Mouse (Mus musculus) liver (tissue): ENCODE measurements around the gene Tmem80.

Experiments used
- DNase-seq: peaks from one replicate; pipeline ENCODE4 v3.0.0-alpha.2; 2020; ENCODE audit warnings: mixed read lengths

Tmem80 gene

GRCm38 (mm10) chr7:141327469-141328372 lies at the start of gene Tmem80, which contains the start of gene Deaf1:
Gene Tmem80, plus strand, starts transcription at chr7:141327739.
Gene Deaf1, minus strand, starts transcription at chr7:141327690.
- DNase-seq, result peak; percentile 97

DNA sequence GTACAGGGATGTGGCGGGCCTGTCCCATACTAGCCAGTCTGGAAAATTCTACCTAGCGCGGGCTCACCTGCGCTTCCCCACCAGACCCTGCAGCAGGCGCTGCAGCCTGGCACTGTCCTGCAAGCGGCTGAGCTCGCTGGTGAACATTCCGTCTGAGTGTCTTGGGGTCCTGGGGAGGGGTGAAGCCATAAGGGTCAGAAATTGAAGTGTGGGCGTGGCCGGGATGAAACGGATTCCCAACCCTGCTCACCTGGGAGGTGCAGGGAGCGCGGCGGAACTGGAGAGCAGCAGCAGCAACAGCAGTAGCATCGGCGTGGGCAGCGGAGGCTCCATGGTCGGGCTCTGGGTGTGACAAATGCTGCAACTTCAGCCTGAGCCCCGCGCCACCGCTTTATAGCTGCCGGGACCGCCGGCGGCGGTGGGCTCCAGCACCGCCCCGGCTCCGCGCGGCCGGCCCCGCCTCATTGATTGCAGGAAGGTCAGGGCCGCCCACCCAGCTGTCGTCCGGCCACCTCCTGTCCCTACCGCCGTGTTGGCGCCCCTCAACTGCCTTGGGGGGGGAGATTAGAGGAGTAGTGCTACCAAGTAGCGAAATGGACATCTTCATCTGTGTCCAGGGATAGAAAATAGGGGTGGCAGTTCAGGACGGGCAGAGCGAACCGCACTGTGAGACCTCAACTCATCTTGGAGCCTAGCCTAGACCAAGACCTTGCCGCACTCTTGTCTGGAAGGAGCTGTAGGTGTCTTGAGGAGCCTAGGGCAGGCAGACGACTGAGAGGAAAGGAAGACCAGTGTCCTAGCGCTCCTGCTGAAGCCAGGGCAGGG lies 48.6 kb upstream of the Tmem80 start, which contains the start of gene Sct:
Sct (minus strand) TSS at position 368 of the 825 bp plus-strand sequence.
- no peak for DNase-seq

GRCm38 (mm10) chr7:141281442-141281841 lies 46.1 kb upstream of the Tmem80 start:
- DNase-seq, result no peak

DNA sequence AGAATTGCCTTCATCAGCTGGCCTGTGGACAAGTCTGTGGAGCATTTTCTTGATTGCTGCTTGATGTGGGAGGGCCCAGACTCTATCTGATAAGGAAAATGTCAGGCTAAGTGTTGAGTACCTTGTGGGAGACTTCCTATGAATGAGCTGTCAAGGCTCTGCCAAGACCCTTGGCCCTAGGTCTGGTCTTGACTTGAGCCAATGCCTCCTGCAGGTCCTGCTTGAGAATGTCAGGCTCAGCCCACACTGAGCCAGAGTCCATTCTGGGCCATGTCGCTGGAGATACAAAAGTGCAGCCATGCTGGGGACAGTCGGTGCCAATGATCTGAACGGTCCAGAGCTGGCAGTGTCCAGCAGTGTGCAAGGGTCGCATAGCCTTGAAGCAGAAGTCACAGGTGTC lies 44.8 kb upstream of the Tmem80 start:
- no peak for DNase-seq

GRCm38 (mm10) chr7:141288042-141288441 lies 39.5 kb upstream of the Tmem80 start:
- DNase-seq, result no peak

GRCm38 (mm10) chr7:141291921-141292582 lies 35.5 kb upstream of the Tmem80 start, which contains the start of gene Drd4:
Gene Drd4, plus strand, starts transcription at chr7:141292006.
- peak; percentile 35 for DNase-seq

- no peak for DNase-seq
These were observed 34.8 kb upstream of the Tmem80 start for GRCm38 (mm10) chr7:141292583-141293388.

DNA sequence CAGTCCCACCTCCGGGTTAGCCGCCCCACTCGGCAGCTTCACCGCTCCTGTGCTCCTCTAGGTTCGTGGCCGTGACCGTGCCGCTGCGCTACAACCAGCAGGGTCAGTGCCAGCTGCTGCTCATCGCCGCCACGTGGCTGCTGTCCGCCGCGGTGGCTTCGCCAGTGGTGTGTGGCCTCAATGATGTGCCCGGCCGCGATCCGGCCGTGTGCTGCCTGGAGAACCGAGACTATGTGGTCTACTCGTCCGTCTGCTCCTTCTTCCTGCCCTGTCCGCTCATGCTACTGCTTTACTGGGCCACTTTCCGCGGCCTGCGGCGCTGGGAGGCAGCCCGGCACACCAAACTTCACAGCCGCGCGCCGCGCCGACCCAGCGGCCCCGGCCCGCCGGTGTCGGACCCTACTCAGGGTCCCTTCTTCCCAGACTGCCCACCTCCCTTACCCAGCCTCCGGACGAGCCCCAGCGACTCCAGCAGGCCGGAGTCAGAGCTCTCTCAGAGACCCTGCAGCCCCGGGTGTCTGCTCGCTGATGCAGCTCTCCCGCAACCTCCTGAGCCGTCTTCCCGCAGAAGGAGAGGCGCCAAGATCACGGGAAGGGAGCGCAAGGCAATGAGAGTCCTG lies 33.6 kb upstream of the Tmem80 start:
- DNase-seq, result no peak

DNA sequence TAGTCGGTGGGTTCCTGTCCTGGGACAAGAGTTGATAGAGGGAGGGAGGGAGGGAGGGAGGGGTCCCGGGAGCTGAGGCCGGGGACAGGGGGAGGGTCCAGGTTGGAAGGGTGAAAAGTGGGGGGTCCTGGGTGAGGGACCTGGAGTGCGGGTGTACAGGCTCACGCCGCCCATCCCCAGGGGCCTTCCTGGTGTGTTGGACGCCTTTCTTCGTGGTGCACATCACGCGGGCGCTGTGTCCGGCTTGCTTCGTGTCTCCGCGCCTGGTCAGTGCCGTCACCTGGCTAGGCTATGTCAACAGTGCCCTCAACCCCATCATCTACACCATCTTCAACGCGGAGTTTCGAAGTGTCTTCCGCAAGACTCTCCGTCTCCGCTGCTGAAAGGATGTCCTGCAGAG lies 33.1 kb upstream of the Tmem80 start:
- DNase-seq, result no peak

DNA sequence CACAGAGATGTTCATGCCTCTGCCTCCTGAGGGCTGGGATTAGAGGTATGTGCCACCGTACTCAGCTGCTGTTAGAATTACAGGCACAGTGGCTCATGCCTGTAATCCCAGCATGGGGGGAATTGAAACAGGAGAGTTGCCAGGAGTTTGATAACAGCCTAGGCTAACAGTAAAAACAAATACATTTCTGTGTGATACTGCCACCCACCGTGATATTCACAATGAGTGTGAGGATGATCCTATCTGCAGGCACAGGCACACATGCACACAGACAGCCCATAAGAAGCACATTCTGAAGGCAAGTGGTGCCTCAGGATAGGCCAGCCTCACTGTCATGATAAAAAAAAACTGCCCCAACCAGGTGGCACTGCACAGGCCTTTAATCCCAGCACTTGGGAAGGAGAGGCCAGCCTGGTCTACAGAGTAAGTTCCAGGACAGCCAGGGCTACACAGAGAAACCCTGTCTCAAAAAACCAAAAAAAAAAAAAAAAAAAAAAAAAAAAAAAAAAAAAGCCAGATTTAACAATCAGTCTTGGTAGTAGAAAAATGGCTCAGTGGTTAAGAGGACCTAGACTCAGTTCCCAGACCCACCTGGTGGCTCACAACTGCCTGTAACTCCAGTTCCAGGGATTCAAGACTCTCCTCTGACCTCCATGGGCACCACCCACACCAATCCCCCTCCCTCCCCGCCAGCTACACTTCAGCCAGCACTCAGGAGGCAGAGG lies 29.5 kb upstream of the Tmem80 start:
- DNase-seq, result no peak

DNA sequence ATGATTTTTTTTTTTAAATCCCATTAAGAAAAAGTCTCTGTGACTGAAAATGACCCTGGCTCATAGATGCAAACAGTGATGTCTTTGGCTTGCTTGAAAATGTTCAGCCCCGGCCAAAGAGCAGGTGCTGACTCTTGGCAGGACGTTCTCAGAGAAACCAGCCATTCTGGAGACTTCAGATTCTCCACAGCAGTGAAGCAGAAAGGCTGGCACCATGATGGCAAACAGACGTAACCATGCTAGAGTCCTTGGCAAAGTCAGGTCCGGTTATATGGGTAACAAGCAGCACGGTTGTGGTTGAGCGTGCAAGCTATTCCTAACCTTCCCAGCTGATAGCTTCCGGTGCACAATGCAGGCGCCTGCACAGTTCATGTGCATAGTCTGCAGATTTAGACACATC lies 28.4 kb upstream of the Tmem80 start:
- no peak for DNase-seq

DNA sequence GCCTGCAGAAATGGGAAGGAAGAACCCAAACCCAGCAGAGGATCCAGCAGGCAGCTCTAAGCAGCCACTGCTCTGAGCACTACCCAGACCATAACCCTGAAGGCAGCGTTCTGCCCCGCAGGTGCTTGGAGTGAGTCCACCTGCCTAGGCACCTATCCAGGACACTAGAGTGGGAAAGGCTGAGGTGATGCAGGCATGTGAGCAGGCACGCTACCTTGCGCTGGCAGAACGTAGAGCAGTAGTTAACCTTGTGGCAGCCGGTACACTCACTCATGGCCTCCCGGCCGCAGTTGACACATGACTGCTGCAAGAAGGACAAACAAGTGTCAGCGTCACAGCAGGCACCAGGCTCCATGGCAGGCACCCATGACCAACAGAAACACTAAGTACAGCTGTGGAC lies 26.2 kb upstream of the Tmem80 start:
- DNase-seq, result no peak

DNA sequence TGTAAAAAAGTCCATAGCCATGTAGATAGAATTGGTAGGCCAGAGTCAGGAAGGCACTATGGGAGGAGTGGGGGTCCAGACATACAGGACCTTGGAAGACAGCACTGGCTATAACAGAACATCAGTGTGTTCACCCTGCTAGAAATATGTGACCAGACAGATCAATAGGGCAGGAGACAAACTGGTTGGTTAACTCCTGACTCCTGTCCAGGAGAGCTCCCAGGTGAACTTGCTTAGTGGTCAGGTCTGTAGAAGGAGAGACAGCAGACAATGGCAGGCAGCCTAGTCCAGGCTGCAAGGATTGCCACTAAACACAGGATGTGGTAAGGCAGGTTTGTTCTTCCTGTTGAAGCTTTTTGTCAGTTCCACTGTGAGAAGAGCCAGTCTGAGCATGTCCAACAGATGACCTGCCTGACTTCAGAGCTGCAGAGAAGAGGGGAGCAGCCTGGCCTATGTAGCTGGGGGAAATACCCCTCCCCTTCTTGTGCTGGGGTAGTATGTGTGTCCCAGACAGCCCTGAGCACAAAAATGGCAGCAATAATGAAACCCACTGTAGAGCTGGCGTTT lies 24.8 kb upstream of the Tmem80 start:
- DNase-seq, result no peak

DNA sequence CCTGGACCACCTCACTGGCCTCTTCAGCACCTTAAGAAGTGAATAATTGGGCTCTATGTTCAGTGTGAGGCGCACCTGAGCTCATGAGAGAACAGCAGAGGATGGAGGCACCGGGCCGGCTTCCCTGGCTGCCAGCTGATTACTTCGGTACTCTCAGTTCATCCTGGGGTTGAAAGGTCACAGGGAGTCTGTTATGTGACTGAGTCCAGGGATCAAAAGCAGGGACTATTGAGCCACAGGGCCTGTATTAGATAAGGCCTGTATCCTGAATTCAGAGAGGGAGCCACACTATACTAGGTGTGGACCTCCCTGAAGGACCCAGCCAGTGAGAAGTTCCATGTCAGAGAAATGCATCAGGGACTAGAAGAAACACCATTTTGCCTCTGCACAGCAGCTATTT lies 23.0 kb upstream of the Tmem80 start:
- no peak for DNase-seq

GRCm38 (mm10) chr7:141314416-141314815 lies 13.1 kb upstream of the Tmem80 start:
- no peak for DNase-seq

DNA sequence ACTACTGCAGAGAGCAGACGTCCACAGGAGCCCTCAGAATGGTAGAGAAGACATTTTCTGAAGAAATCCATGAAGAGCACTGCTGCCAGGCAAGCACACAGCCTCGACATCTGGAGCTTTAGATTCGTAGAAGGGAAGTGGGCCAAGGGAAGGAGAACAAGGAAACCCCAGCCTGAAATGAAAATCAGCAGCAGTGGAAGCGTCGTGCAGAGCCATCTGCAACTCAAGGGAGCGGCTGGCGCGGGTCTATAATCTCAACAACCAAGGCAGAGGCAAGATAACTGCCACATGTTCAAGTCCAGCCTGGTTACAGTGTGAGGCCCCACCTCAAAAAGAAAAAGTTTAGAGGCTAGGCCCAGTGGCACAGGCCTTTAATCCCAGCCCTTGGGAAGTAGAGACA lies 12.5 kb upstream of the Tmem80 start:
- no peak for DNase-seq

GRCm38 (mm10) chr7:141315974-141316373 lies 11.6 kb upstream of the Tmem80 start:
- peak; percentile 36 for DNase-seq

- DNase-seq, result no peak
These were observed 9.9 kb upstream of the Tmem80 start for GRCm38 (mm10) chr7:141317619-141318132.

DNA sequence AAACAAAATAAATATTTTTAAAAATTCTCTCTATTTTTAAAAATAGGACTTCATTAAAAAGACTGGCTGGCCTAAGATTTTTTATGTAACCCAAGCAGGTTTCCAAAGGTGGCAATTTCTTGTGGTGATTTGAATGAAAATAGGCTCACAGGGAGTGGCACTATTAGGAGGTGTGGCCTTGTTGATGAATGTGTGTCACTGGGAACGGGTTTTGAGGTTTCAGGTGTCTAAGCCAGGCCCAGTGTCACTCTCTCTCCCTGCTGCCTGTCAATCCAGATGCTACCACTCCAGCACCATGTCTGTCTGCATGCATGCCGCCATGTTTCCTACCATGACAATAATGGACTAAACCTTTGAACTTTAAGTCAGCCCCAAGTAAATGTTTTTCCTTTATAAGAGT lies 8.1 kb upstream of the Tmem80 start:
- no peak for DNase-seq

DNA sequence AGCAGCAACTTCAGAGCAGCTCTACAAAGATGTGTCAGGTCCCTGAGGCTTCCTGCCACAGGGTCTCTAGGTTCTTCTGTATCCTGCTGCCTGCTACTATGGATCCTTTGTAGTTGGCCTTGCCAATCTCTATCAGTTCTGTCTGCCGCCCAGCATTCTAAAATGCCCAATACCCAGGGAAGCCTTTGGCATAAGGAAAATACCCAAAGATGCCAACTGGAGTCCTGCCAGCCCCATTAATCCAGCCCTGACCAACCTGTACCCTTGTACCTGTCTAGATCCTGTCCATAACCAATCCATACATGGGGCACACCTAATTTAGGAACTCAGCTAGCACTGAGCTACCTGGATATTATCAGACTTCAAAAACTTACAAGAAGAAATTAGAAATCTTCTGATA lies 2.9 kb upstream of the Tmem80 start:
- DNase-seq, result no peak
